Mouse (Mus musculus) MEL (cell line): ENCODE measurements around the gene Gm32742.

Source experiments
- CHD2 ChIP-seq: IDR thresholded peaks from 2 replicates; pipeline ENCODE4 v1.6.1; 2011; ENCODE audit warnings: low read length, improper control_type of control experiment
- CTCF ChIP-seq, 3 experiments: IDR thresholded peaks in 2 of 3; conservative IDR thresholded peaks in 1 of 3; 2 replicates each; pipeline ENCODE4 v1.5.1; 2011 to 2012; ENCODE audit warnings: low read length in 3 of 3, low read depth in 2 of 3, mild to moderate bottlenecking in 2 of 3, improper control_type of control experiment in 1 of 3, inconsistent platforms in 1 of 3, mixed read lengths in 1 of 3, moderate library complexity in 1 of 3; ENCODE audit not compliant: control insufficient read depth in 1 of 3, insufficient read depth in 1 of 3, poor library complexity in 1 of 3, severe bottlenecking in 1 of 3
- EP300 ChIP-seq, 2 experiments: IDR thresholded peaks; 2 replicates each; pipeline ENCODE4 v1.6.1; 2011; ENCODE audit warnings: improper control_type of control experiment in 2 of 2, low read length in 2 of 2, low read depth in 1 of 2, mild to moderate bottlenecking in 1 of 2
- ETS1 ChIP-seq: IDR thresholded peaks from 2 replicates; pipeline ENCODE4 v1.6.1; 2012; ENCODE audit warnings: low read depth, mild to moderate bottlenecking, inconsistent platforms, low read length, improper control_type of control experiment, moderate library complexity
- GABPA ChIP-seq: IDR thresholded peaks from 2 replicates; pipeline ENCODE4 v1.6.1; 2012; ENCODE audit warnings: low read depth, mild to moderate bottlenecking, inconsistent platforms, low read length, improper control_type of control experiment, moderate library complexity
- KAT2A ChIP-seq: conservative IDR thresholded peaks from 2 replicates; pipeline ENCODE4 v1.6.1; 2012; ENCODE audit warnings: low read depth, low read length, improper control_type of control experiment, inconsistent platforms
- MAFK ChIP-seq: IDR thresholded peaks from 2 replicates; pipeline ENCODE4 v1.6.1; 2011; ENCODE audit warnings: low read depth, mild to moderate bottlenecking, low read length, improper control_type of control experiment, borderline replicate concordance
- MYB ChIP-seq: IDR thresholded peaks from 2 replicates; pipeline ENCODE4 v1.6.1; 2011; ENCODE audit warnings: mild to moderate bottlenecking, low read depth, low read length, improper control_type of control experiment
- NELFE ChIP-seq: IDR thresholded peaks from 2 replicates; pipeline ENCODE4 v1.6.1; 2011; ENCODE audit warnings: low read depth, low read length, improper control_type of control experiment
- NRF1 ChIP-seq: IDR thresholded peaks from 2 replicates; pipeline ENCODE4 v1.6.1; 2014; ENCODE audit warnings: low read depth, mild to moderate bottlenecking, inconsistent platforms, low read length, improper control_type of control experiment, moderate library complexity; ENCODE audit not compliant: poor library complexity, insufficient read depth, severe bottlenecking
- POLR2A ChIP-seq, 2 experiments: IDR thresholded peaks; 2 replicates each; pipeline ENCODE4 v1.6.1; 2011 to 2012; ENCODE audit warnings: low read length in 2 of 2, mild to moderate bottlenecking in 2 of 2, control low read depth in 1 of 2, improper control_type of control experiment in 1 of 2, low read depth in 1 of 2, moderate library complexity in 1 of 2; ENCODE audit not compliant: control insufficient read depth in 1 of 2, insufficient read depth in 1 of 2, poor library complexity in 1 of 2
- SMC3 ChIP-seq: IDR thresholded peaks from 2 replicates; pipeline ENCODE4 v1.6.1; 2011; ENCODE audit warnings: low read depth, low read length, improper control_type of control experiment
- ZC3H11A ChIP-seq: IDR thresholded peaks from 2 replicates; pipeline ENCODE4 v1.6.1; 2012; ENCODE audit warnings: low read depth, mild to moderate bottlenecking, inconsistent platforms, low read length, improper control_type of control experiment
- ZNF384 ChIP-seq: IDR thresholded peaks from 2 replicates; pipeline ENCODE4 v1.6.1; 2012; ENCODE audit warnings: low read depth, mild to moderate bottlenecking, inconsistent platforms, low read length, improper control_type of control experiment

GRCm38 (mm10) chr9:51161771-51162388 is 3.4 kb downstream of the Gm32742 start:
- TF ChIP-seq CTCF (IDR thresholded peaks at IDR 0.05 in 2 of 3, conservative IDR thresholded peaks at IDR 0.05 in 1 of 3; ENCODE audit: control insufficient read depth in 1 of 3, insufficient read depth in 1 of 3, low read depth in 2 of 3, low read length in 3 of 3, poor library complexity in 1 of 3, severe bottlenecking in 1 of 3) = peak; percentile 77 to 97 (median 91)
- no peak for TF ChIP-seq POLR2A (IDR thresholded peaks at IDR 0.05; ENCODE audit: control insufficient read depth in 1 of 2, insufficient read depth in 1 of 2, low read depth in 1 of 2, low read length in 2 of 2, poor library complexity in 1 of 2)
- no peak for TF ChIP-seq ZNF384
- TF ChIP-seq EP300 (IDR thresholded peaks at IDR 0.05; ENCODE audit: low read depth in 1 of 2, low read length in 2 of 2) = no peak
- no peak for TF ChIP-seq NRF1
- TF ChIP-seq ZC3H11A = peak; percentile 79
- no peak for TF ChIP-seq MYB
- TF ChIP-seq NELFE = no peak
- no peak for TF ChIP-seq KAT2A
- TF ChIP-seq SMC3 = peak; percentile 90
- TF ChIP-seq GABPA = no peak
- TF ChIP-seq ETS1 = no peak
- no peak for TF ChIP-seq MAFK
- no peak for TF ChIP-seq CHD2
